Mouse (Mus musculus) hindbrain, postnatal 0 days (tissue): ENCODE measurements around the gene Mgat1. TPM values are rescaled to one million over a fixed set of nuclear protein-coding genes. Genes with fewer than 3 reads are reported as not detected.

Experiments
- ATAC-seq: fragments of 200-750 bp; cut with Nextera tagmentation; 2 replicates; pipeline ENCODE4 v1.8.0; 2017; ENCODE audit warnings: mild to moderate bottlenecking, moderate TSS enrichment, moderate library complexity
- DNase-seq: peaks from one replicate; pipeline ENCODE4 v3.0.0-alpha.2; 2015; ENCODE audit warnings: low spot score
- H3K27ac ChIP-seq: fragments of 300-500 bp; sonication (generic); 2 replicates; pipeline ENCODE4 v1.5.1; 2014; ENCODE audit warnings: mild to moderate bottlenecking
- H3K27me3 ChIP-seq: fragments of 300-500 bp; sonication (generic); 2 replicates; pipeline ENCODE4 v1.6.1; 2014; ENCODE audit warnings: low read length, mixed read lengths; ENCODE audit not compliant: insufficient read depth
- H3K36me3 ChIP-seq: fragments of 300-500 bp; sonication (generic); 2 replicates; pipeline ENCODE4 v1.6.1; 2014; ENCODE audit warnings: low read length, mixed read lengths; ENCODE audit not compliant: insufficient read depth
- H3K4me1 ChIP-seq: fragments of 300-500 bp; sonication (generic); 2 replicates; pipeline ENCODE4 v1.6.1; 2014; ENCODE audit warnings: antibody characterized with exemption, low read length, mixed read lengths; ENCODE audit not compliant: insufficient read depth
- H3K4me2 ChIP-seq: fragments of 300-500 bp; sonication (generic); 2 replicates; pipeline ENCODE4 v1.6.1; 2014; ENCODE audit warnings: low read depth, mild to moderate bottlenecking, low read length, moderate library complexity, mixed read lengths
- H3K4me3 ChIP-seq: fragments of 300-500 bp; sonication (generic); 2 replicates; pipeline ENCODE4 v1.5.1; 2014; ENCODE audit warnings: low read length
- H3K9ac ChIP-seq: fragments of 300-500 bp; sonication (generic); replicated peaks from 2 replicates; pipeline ENCODE4 v1.6.1; 2014; ENCODE audit warnings: mild to moderate bottlenecking, low read length, moderate library complexity, mixed read lengths
- H3K9me3 ChIP-seq: fragments of 300-500 bp; sonication (generic); 2 replicates; pipeline ENCODE4 v1.6.1; 2016; ENCODE audit warnings: low read length, mixed read lengths
- CTCF ChIP-seq: IDR thresholded peaks from 2 replicates; pipeline ENCODE4 v1.5.1; 2016; ENCODE audit warnings: antibody characterized with exemption, control low read depth, low read depth
- WGBS: fragments of 180-500 bp; shearing (Covaris S2); extraction: QIAGEN DNeasy Blood & Tissue Kit; methylation state at CpG from one replicate; pipeline ENCODE4 v1.1.7; 2014; 5-methylcytosine and 5-hydroxymethylcytosine counted together
- polyA plus RNA-seq: library from polyadenylated mRNA; unstranded; fragments of >200 nt; fragmentation: Nextera tagmentation; extraction: Ambion mirVana; gene quantifications from 2 replicates; pipeline ENCODE4 v1.2.1, GENCODE M21; 2015
- total RNA-seq: library from RNA; depleted of rRNA; stranded (reverse); fragments of >200 nt; gene quantifications from 2 replicates; pipeline ENCODE4 v1.2.3, GENCODE M21; 2014

The Mgat1 gene
- total and polyA plus RNA-seq, 2 experiments from 2014 or later, result 35.3 to 87.4 TPM

DNA sequence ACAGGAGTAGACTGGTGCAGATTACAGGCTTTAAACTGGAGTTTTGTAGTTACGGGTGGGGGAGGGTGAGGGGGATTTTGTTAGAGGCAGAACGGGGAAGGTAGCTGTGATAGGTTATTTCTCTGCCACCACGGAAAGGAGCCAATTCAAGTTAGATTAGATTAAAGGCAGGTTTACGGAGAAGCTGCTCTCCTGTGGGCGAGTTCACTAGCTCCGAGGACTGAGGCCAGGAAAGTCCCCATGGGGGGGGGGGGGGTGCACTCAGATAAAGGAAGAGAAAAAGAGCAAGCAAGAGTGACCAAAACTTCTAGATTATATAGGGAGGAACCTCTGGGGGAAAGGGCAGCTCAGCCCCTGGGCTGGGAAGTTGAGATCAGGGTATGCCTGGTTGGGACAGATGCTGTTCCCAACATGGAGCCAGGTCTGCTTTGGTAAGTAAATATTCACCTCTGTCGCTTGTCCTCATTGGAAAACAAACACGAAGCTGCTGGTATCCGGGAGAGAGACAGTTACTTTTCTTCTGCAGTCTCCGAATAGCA lies 41.4 kb upstream of the Mgat1 start:
- H3K36me3 ChIP-seq, result no peaks in the 10 kb centered on the region
- peak overlapping the region; percentile 92 for H3K4me3 ChIP-seq
- peak overlapping the region; percentile 97 for H3K27ac ChIP-seq
- H3K9me3 ChIP-seq, result no peaks in the 10 kb centered on the region
- H3K4me1 ChIP-seq, result peaks cover 11% of the 10 kb centered on the region
- 2% methylated on average over 10 of the region's 10 CpGs for WGBS
- peak overlapping the region; percentile 88 for H3K4me2 ChIP-seq
- H3K9ac ChIP-seq, result peak overlapping the region; percentile 97
- H3K27me3 ChIP-seq, result no peaks in the 10 kb centered on the region
- no peak for TF ChIP-seq CTCF
- ATAC-seq (peak; percentile 14; the same call in 1 of the 2 replicates), DNase-seq (peak; percentile 4)

DNA sequence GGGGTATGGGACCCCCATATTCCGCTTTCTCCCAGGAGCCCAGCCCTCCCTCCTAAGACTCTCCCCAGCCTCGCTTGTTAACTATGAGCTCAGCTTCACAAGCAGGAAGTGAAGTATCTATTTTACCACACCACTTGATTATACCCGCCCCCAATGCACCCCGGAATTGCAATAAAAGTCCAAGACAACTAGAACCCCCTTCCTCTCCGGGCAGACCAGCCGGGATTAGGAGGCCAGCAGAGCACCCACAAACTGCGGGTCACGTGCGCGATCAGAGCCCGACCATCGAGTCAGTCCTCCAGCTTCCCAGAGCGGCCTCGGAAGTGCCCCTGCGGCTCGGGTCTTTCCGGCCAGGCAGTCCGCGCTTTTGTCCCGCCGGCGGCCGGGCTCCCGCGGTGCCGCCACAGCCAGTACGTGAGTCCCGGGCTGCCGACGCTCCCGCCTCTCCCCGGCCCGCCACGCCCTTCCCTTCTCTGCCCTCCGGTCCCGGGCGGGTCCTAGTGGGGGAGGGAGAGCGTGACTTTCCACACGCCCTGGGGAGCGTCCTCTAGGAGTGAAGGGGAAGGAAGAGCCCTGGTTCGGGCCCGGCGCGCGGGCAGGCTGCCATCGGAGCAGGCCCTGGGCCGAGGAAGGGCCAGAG lies 40.7 kb upstream of the Mgat1 start, which contains the start of gene Zfp62:
Gene Zfp62 (plus strand): TSS at position 164 of the 640 bp plus-strand sequence.
- no peaks in the 10 kb centered on the region for H3K9me3 ChIP-seq
- under 1% methylated on average over 37 of the region's 47 CpGs for WGBS
- peaks cover 11% of the 10 kb centered on the region for H3K4me1 ChIP-seq
- peak within 1 kb of the TSS; percentile 92 for H3K4me3 ChIP-seq
- H3K27me3 ChIP-seq, result no peaks in the 10 kb centered on the region
- peak within 1 kb of the TSS; percentile 97 for H3K27ac ChIP-seq
- peak; percentile 97 for DNase-seq
- peak; percentile 94 for ATAC-seq
- no peaks in the 10 kb centered on the region for H3K36me3 ChIP-seq
- peak within 1 kb of the TSS; percentile 97 for H3K9ac ChIP-seq
- peak within 1 kb of the TSS; percentile 88 for H3K4me2 ChIP-seq
- TF ChIP-seq CTCF, result no peak

DNA sequence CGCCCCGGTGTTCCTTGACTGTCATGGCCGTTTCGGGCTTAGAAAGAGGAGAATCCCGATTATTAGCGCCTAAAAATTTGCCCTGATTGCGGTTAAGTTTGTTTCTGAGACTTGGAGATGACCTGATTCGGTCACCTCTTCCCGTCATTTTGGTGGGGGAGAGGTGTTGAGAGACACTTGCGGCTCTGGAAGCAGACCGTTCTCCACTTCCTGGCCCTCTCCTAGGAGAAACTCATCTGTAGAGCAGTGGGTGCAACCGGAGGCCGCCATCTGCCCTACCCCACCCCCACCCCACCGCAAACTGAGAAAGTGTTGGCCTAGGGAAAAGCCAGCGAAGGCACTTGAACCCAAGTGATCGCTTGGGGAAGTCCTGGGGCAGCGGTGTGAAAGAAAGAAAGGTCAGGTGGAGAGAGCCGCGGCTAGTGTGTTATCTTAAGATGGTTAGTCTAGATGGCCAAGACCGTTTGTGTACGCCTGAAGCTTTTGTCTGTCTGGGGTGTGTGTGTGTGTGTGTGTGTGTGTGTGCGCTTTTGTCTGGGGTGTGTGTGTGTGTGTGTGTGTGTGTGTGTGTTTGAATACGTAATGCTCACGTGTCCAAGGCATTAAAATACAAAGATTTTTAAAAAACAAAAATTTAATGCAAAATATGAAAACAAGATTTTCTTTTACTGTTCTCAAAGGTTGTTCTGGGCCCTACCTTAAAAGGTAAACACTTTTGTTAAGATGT lies 40.1 kb upstream of the Mgat1 start:
- Histone ChIP-seq H3K9ac (peak overlapping the region; percentile 97), H3K4me1 (peaks cover 11% of the 10 kb centered on the region), H3K27me3 (no peaks in the 10 kb centered on the region), H3K27ac (peak overlapping the region; percentile 97), H3K36me3 (no peaks in the 10 kb centered on the region), H3K4me3 (peak overlapping the region; percentile 92), H3K4me2 (peak overlapping the region; percentile 88), H3K9me3 (no peaks in the 10 kb centered on the region)
- ATAC-seq (peak; percentile 83), DNase-seq (peak; percentile 59)
- TF ChIP-seq CTCF, result no peak
- under 1% methylated on average over 24 of the region's 24 CpGs for WGBS

DNA sequence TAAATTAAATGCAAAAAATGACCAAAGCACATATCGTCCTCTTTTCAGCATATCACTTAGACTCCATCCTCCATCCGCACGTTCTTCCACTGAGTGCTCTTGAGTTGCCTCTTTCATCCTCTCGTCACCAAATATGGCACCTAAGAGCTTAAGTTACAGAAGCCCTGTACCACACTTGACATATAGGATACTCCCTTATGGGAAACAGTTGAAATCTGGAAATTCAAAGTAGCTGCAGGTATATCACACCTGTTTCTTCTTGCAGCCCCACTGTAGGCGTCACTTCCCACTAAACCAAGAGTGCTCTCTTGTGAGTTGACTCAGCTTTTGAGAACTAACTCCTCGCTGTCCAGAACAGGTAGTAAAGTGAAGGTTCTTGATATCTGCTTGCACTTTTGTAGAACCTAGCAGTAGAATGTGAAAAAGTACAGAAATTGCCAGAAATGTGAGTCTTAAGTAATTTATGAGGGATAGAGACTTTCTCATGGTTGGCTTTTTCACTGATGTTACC lies 38.9 kb upstream of the Mgat1 start:
- Histone ChIP-seq H3K4me2 (peak overlapping the region; percentile 88), H3K9ac (no peak overlapping the region), H3K9me3 (no peaks in the 10 kb centered on the region), H3K36me3 (no peaks in the 10 kb centered on the region), H3K4me3 (no peak overlapping the region), H3K27ac (no peak overlapping the region), H3K27me3 (no peaks in the 10 kb centered on the region), H3K4me1 (peaks cover 11% of the 10 kb centered on the region)
- no peak for DNase-seq
- ATAC-seq, result no peak
- WGBS, result 84% methylated on average over 6 of the region's 6 CpGs
- no peak for TF ChIP-seq CTCF

DNA sequence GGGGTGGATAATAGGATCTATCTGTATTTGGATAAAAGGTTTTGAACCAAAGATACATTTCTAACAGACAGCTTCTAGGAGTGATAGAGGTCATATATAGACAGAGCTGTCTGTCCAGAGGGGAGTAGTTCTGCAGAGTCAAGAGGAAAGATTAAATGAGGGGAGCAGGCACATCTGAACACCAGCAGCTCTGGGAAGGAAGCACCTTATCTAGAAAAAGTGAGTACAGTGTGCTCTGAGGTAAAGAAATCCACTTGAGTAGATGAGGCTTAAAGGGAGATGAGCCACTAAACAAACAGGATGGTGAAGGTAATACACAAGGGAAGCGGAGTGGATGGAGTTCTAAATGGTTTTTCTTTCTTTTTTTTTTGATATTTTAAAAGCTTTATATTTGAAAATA lies 36.5 kb upstream of the Mgat1 start:
- WGBS, result 100% methylated on average over 1 of the region's 1 CpGs
- no peak for TF ChIP-seq CTCF

DNA sequence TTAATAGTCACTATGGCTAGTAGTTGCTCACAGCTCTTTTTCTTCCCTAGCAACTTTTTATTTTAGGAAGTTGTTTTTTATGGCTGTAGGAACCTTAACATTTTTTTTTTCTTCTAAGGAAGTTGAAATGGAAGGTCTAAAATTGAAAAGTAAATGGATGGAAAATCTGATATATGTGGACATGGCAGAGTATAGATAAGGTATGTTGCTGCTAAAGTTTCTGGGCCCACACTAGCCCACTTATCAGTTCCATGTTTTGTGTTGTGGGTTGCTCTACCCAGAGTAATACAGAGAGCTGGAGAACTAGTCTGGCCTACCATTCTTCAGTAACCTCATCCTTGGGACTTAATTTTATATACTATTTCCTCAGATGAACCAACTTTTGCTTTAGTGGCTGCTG lies 31.4 kb upstream of the Mgat1 start:
- H3K9ac ChIP-seq, result no peak overlapping the region
- TF ChIP-seq CTCF, result no peak
- no peaks in the 10 kb centered on the region for H3K27me3 ChIP-seq
- no peak overlapping the region for H3K4me2 ChIP-seq
- no peaks in the 10 kb centered on the region for H3K4me1 ChIP-seq
- H3K4me3 ChIP-seq, result no peak overlapping the region
- peaks cover 36% of the 10 kb centered on the region for H3K36me3 ChIP-seq
- H3K27ac ChIP-seq, result no peak overlapping the region
- ATAC-seq (no peak), DNase-seq (no peak)
- no peaks in the 10 kb centered on the region for H3K9me3 ChIP-seq

More for the DNA sequence above, 36.5 kb upstream of the Mgat1 start:
- no peak overlapping the region for H3K4me3 ChIP-seq
- peaks cover 11% of the 10 kb centered on the region for H3K4me1 ChIP-seq
- no peak overlapping the region for H3K4me2 ChIP-seq
- H3K27me3 ChIP-seq, result no peaks in the 10 kb centered on the region
- no peak overlapping the region for H3K27ac ChIP-seq
- ATAC-seq, result no peak
- no peaks in the 10 kb centered on the region for H3K9me3 ChIP-seq
- no peak overlapping the region for H3K9ac ChIP-seq
- no peak for DNase-seq
- H3K36me3 ChIP-seq, result no peaks in the 10 kb centered on the region
